Mouse (Mus musculus): ENCODE results near the gene Plekhg2. TPM values are rescaled to one million over a fixed set of nuclear protein-coding genes. Genes with fewer than 3 reads are reported as not detected.
A peak's percentile ranks its signal among the peaks of the same experiment; 100 is the strongest.
"Not testable (repeated sequence)": the region's sequence is repeated elsewhere in the genome, so short reads cannot be mapped to it uniquely, and the experiment has no call there.

Plekhg2 gene
- polyA plus RNA-seq, 1 experiment from 2014 or later = 81.2 TPM

GRCm38 (mm10) chr7:28398696-28399340 lies 26.4 kb upstream of the Plekhg2 start:
- no peak for DNase-seq (ENCODE audit: low spot score)
- peaks cover under 1% of the 10 kb centered on the region; the same call in 1 of the 2 replicates for H3K4me1 ChIP-seq (replicated peaks; ENCODE audit: control insufficient read depth, insufficient read depth, low read length)
- peaks cover 5% of the 10 kb centered on the region for H3K36me3 ChIP-seq (ENCODE audit: control insufficient read depth, insufficient read depth, low read length)
- no peaks in the 10 kb centered on the region for H3K27me3 ChIP-seq (ENCODE audit: control insufficient read depth, insufficient read depth, low read length)
- H3K4me3 ChIP-seq (ENCODE audit: low read depth, low read length) = no peak overlapping the region
- no peak overlapping the region for H3K4me2 ChIP-seq (ENCODE audit: low read depth, low read length, severe bottlenecking)
- H3K27ac ChIP-seq (ENCODE audit: low read depth, low read length) = no peak overlapping the region
- ATAC-seq (replicated peaks; ENCODE audit: low FRiP score) = no peak
- WGBS = 92% methylated on average over 10 of the region's 10 CpGs
- H3K9me3 ChIP-seq (ENCODE audit: control insufficient read depth, low read length) = no peaks in the 10 kb centered on the region
- H3K9ac ChIP-seq (ENCODE audit: low read length) = no peak overlapping the region

- ATAC-seq (replicated peaks; ENCODE audit: low FRiP score) (no peak), DNase-seq (ENCODE audit: low spot score) (no peak)
- Histone ChIP-seq H3K27me3 (ENCODE audit: control insufficient read depth, insufficient read depth, low read length) (no peaks in the 10 kb centered on the region), H3K4me1 (replicated peaks; ENCODE audit: control insufficient read depth, insufficient read depth, low read length) (peaks cover 5% of the 10 kb centered on the region; the same call in 1 of the 2 replicates), H3K9ac (ENCODE audit: low read length) (no peak overlapping the region), H3K36me3 (ENCODE audit: control insufficient read depth, insufficient read depth, low read length) (peaks cover 5% of the 10 kb centered on the region), H3K27ac (ENCODE audit: low read depth, low read length) (no peak overlapping the region), H3K4me2 (ENCODE audit: low read depth, low read length, severe bottlenecking) (no peak overlapping the region), H3K9me3 (ENCODE audit: control insufficient read depth, low read length) (no peaks in the 10 kb centered on the region), H3K4me3 (ENCODE audit: low read depth, low read length) (no peak overlapping the region)
- WGBS = 76% methylated on average over 3 of the region's 3 CpGs
These were observed 25.6 kb upstream of the Plekhg2 start for GRCm38 (mm10) chr7:28398000-28398399.

- Histone ChIP-seq H3K4me2 (ENCODE audit: low read depth, low read length, severe bottlenecking) (no peak overlapping the region), H3K9me3 (ENCODE audit: control insufficient read depth, low read length) (no peaks in the 10 kb centered on the region), H3K9ac (ENCODE audit: low read length) (no peak overlapping the region), H3K4me3 (ENCODE audit: low read depth, low read length) (no peak overlapping the region), H3K27ac (ENCODE audit: low read depth, low read length) (no peak overlapping the region), H3K27me3 (ENCODE audit: control insufficient read depth, insufficient read depth, low read length) (no peaks in the 10 kb centered on the region), H3K4me1 (replicated peaks; ENCODE audit: control insufficient read depth, insufficient read depth, low read length) (peaks cover 7% of the 10 kb centered on the region; the same call in 1 of the 2 replicates), H3K36me3 (ENCODE audit: control insufficient read depth, insufficient read depth, low read length) (peaks cover 5% of the 10 kb centered on the region)
- DNase-seq (ENCODE audit: low spot score) (no peak), ATAC-seq (replicated peaks; ENCODE audit: low FRiP score) (no peak)
- 95% methylated on average over 4 of the region's 4 CpGs for WGBS
These were observed 23.0 kb upstream of the Plekhg2 start for GRCm38 (mm10) chr7:28395425-28395824.

- H3K9me3 ChIP-seq (ENCODE audit: control insufficient read depth, low read length) = no peaks in the 10 kb centered on the region
- WGBS = 7% methylated on average over 22 of the region's 22 CpGs
- no peak overlapping the region for H3K27ac ChIP-seq (ENCODE audit: low read depth, low read length)
- DNase-seq (ENCODE audit: low spot score) (no peak), ATAC-seq (replicated peaks; ENCODE audit: low FRiP score) (no peak)
- peaks cover 7% of the 10 kb centered on the region; the same call in 1 of the 2 replicates for H3K4me1 ChIP-seq (replicated peaks; ENCODE audit: control insufficient read depth, insufficient read depth, low read length)
- H3K27me3 ChIP-seq (ENCODE audit: control insufficient read depth, insufficient read depth, low read length) = no peaks in the 10 kb centered on the region
- H3K4me2 ChIP-seq (ENCODE audit: low read depth, low read length, severe bottlenecking) = peak overlapping the region; percentile 84
- H3K36me3 ChIP-seq (ENCODE audit: control insufficient read depth, insufficient read depth, low read length) = peaks cover 9% of the 10 kb centered on the region
- H3K9ac ChIP-seq (ENCODE audit: low read length) = peak overlapping the region; percentile 80
- H3K4me3 ChIP-seq (ENCODE audit: low read depth, low read length) = peak overlapping the region; percentile 83
These were observed 21.0 kb upstream of the Plekhg2 start for GRCm38 (mm10) chr7:28393272-28393951.

GRCm38 (mm10) chr7:28392429-28393271 lies 20.3 kb upstream of the Plekhg2 start, which contains the start of the genes Med29 and Paf1:
Gene Med29 (minus strand): TSS chr7:28392708.
Gene Paf1 (plus strand): TSS chr7:28392951.
- peaks cover 7% of the 10 kb centered on the region; the same call in 1 of the 2 replicates for H3K4me1 ChIP-seq (replicated peaks; ENCODE audit: control insufficient read depth, insufficient read depth, low read length)
- peak within 1 kb of the TSS; percentile 80 for H3K9ac ChIP-seq (ENCODE audit: low read length)
- no peak within 1 kb of the TSS for H3K27ac ChIP-seq (ENCODE audit: low read depth, low read length)
- peak within 1 kb of the TSS; percentile 84 for H3K4me2 ChIP-seq (ENCODE audit: low read depth, low read length, severe bottlenecking)
- no peaks in the 10 kb centered on the region for H3K9me3 ChIP-seq (ENCODE audit: control insufficient read depth, low read length)
- WGBS = under 1% methylated on average over 58 of the region's 58 CpGs
- peaks cover 11% of the 10 kb centered on the region for H3K36me3 ChIP-seq (ENCODE audit: control insufficient read depth, insufficient read depth, low read length)
- H3K27me3 ChIP-seq (ENCODE audit: control insufficient read depth, insufficient read depth, low read length) = no peaks in the 10 kb centered on the region
- DNase-seq (ENCODE audit: low spot score) (peak; percentile 95), ATAC-seq (replicated peaks; ENCODE audit: low FRiP score) (peak; percentile 99)
- peak within 1 kb of the TSS; percentile 83 for H3K4me3 ChIP-seq (ENCODE audit: low read depth, low read length)

- Histone ChIP-seq H3K4me2 (ENCODE audit: low read depth, low read length, severe bottlenecking) (no peak overlapping the region), H3K27ac (ENCODE audit: low read depth, low read length) (no peak overlapping the region), H3K4me3 (ENCODE audit: low read depth, low read length) (no peak overlapping the region), H3K36me3 (ENCODE audit: control insufficient read depth, insufficient read depth, low read length) (peaks cover 7% of the 10 kb centered on the region; the same call in 1 of the 2 replicates), H3K9ac (ENCODE audit: low read length) (no peak overlapping the region), H3K9me3 (ENCODE audit: control insufficient read depth, low read length) (no peaks in the 10 kb centered on the region), H3K4me1 (replicated peaks; ENCODE audit: control insufficient read depth, insufficient read depth, low read length) (peaks cover 7% of the 10 kb centered on the region; the same call in 1 of the 2 replicates), H3K27me3 (ENCODE audit: control insufficient read depth, insufficient read depth, low read length) (no peaks in the 10 kb centered on the region)
- WGBS = 94% methylated on average over 3 of the region's 3 CpGs
- DNase-seq (ENCODE audit: low spot score) = no peak
- no peak for ATAC-seq (replicated peaks; ENCODE audit: low FRiP score)
These were observed 17.9 kb upstream of the Plekhg2 start for GRCm38 (mm10) chr7:28390331-28390730.

- DNase-seq (ENCODE audit: low spot score); H3K9ac ChIP-seq (ENCODE audit: low read length); H3K27me3 ChIP-seq (ENCODE audit: control insufficient read depth, insufficient read depth, low read length); H3K9me3 ChIP-seq (ENCODE audit: control insufficient read depth, low read length); H3K4me3 ChIP-seq (ENCODE audit: low read depth, low read length); ATAC-seq (replicated peaks; ENCODE audit: low FRiP score); H3K4me1 ChIP-seq (replicated peaks; ENCODE audit: control insufficient read depth, insufficient read depth, low read length); H3K36me3 ChIP-seq (ENCODE audit: control insufficient read depth, insufficient read depth, low read length); H3K4me2 ChIP-seq (ENCODE audit: low read depth, low read length, severe bottlenecking); H3K27ac ChIP-seq (ENCODE audit: low read depth, low read length): not testable (repeated sequence)
- 88% methylated on average over 7 of the region's 7 CpGs for WGBS
These were observed 15.0 kb upstream of the Plekhg2 start for GRCm38 (mm10) chr7:28387384-28387783.

GRCm38 (mm10) chr7:28386877-28387276 lies 14.5 kb upstream of the Plekhg2 start:
- not testable (repeated sequence) for H3K4me3 ChIP-seq (ENCODE audit: low read depth, low read length); H3K27ac ChIP-seq (ENCODE audit: low read depth, low read length); H3K4me1 ChIP-seq (replicated peaks; ENCODE audit: control insufficient read depth, insufficient read depth, low read length); H3K27me3 ChIP-seq (ENCODE audit: control insufficient read depth, insufficient read depth, low read length); H3K4me2 ChIP-seq (ENCODE audit: low read depth, low read length, severe bottlenecking); DNase-seq (ENCODE audit: low spot score); H3K9me3 ChIP-seq (ENCODE audit: control insufficient read depth, low read length); H3K9ac ChIP-seq (ENCODE audit: low read length); ATAC-seq (replicated peaks; ENCODE audit: low FRiP score); H3K36me3 ChIP-seq (ENCODE audit: control insufficient read depth, insufficient read depth, low read length)
- 86% methylated on average over 6 of the region's 6 CpGs for WGBS
